Mouse (Mus musculus): ENCODE results near the gene Foxp1. TPM values are rescaled to one million over a fixed set of nuclear protein-coding genes. Genes with fewer than 3 reads are reported as not detected.
A peak's percentile ranks its signal among the peaks of the same experiment; 100 is the strongest.

Gene Foxp1
- total RNA-seq, 2 experiments from 2014 or later, result 10.1 to 15.8 TPM

DNA sequence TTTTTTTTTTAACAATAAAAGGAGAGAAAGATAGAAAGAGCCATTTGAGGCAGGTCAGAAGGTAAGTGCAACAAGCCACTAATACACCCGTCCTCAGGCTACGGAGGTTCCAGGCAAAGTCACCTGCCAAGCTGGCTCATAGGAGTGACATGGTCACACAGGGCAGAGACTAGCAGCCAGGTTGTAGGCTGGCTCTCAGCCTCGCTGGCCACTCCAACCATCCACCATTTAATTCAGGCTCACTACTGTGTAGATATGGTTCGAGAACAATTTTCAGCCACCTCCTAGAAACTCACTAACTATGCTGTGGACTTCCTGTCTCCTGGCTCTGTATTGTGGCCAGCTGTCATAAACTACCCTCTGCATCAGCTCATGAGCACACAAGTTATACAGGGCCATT, 161.9 kb downstream of the Foxp1 start:
- no peak for DNase-seq (ENCODE audit: low spot score)

- DNase-seq (ENCODE audit: low spot score), result no peak
Measured at GRCm38 (mm10) chr6:99359765-99360499, 162.6 kb downstream of the Foxp1 start.

DNA sequence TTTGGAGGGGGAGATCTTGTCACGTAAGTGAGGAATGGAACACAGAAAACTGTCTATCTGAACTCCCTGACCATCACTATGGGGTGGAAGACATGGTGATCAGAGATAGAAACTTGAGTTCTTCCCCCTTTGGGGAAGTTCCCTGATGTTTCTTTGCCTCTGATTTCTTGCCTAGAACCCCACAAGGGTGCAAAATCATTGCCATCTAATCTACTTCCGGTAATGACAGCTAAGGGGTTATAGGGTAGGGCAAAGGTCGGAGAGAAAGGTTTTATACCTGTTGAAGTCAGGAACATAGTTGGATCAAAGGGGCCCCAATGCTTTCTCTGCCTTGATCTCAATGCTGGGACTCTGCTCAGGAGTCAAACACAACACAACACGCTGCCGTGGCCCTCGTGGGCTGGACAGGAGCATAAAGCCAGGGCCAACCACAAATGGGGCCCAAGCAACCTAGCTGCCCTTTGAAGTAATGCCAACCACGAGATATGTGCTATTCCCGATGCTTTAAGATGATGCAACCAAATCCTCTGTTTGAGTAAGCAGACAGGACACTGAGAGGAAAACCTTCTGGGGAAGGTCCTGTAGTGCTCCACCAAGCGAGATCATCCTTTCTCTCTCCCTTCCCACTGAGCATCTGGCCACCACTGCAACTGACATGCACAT, 163.4 kb downstream of the Foxp1 start:
- no peak for DNase-seq (ENCODE audit: low spot score)

DNA sequence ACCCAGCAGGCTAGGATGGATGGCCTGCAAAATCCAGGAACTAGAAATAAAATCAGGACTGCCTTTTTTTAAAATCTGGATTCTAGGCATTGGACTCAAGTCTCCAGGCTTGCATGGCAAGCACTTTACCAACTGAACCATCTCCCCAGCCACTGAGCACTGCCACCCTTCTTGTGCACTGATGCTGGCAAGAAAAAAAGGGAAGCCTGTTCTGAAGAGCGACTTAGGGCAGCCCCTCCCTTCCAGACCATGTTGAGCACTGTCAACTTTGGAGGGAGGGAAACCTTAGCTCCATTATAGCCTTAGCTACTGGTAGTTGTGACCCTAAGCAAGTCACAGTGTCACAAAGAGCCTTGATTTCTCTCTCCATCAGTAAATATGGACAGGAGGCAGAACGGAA, 164.6 kb downstream of the Foxp1 start:
- DNase-seq (ENCODE audit: low spot score), result no peak

DNA sequence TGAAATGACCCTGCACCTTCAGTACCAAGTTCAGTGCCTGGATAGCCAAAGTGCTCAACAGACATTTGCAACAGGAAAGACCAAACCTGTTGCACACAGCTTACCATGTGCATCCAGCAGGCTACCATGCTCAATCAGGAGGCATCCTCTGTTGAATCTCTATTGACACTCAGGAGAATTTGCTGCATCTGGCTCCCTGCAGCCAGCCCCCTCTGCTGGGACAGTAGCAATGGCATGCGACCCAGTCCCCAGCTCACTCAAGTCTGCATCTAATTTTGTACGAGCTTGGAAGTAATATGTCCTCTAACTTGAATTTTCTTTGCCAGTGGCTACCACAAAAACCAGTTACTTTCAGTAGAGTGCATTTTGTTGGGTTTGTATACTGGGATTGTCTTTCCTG, 168.2 kb downstream of the Foxp1 start:
- DNase-seq (ENCODE audit: low spot score), result no peak

- no peak for DNase-seq (ENCODE audit: low spot score)
Measured at GRCm38 (mm10) chr6:99353441-99353840, 169.1 kb downstream of the Foxp1 start.

DNA sequence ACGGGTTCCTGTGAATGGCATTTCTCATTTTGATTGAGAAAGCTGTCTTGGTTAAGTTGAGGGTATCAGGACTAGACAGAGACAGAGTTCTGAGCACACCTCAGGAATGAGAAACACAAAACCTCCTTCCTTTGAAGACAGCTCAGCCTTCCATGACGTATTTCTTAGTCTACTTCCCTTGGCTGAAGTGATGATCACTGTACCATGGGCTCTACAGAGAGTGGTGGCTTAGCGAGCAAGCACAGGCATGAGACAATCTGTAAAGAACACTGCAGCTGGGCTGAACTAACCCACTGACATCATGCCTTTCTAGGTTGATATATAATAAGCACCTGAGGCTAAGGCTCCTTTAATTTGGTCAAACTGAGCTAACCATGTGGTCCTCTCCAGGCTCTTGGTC, 172.0 kb downstream of the Foxp1 start:
- no peak for DNase-seq (ENCODE audit: low spot score)

DNA sequence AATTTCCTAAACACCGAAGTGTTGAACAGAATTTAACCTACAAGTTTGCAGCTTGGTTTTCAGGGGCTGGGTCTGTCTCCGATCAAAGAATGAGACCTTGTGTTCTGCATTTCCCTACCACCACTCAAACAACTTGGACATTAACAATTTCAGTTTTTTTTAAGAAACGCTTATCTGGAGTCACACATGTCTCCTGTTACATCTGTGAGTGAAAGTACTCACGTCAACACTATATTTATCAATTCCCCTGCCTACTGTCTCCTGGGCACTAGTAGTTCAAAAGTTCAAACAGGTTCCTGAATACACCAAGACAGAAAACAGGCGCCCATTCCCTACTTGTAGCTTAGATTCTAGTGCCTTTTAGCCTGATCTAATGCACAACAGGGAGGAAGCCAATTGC, 172.4 kb downstream of the Foxp1 start:
- DNase-seq (ENCODE audit: low spot score), result no peak

DNA sequence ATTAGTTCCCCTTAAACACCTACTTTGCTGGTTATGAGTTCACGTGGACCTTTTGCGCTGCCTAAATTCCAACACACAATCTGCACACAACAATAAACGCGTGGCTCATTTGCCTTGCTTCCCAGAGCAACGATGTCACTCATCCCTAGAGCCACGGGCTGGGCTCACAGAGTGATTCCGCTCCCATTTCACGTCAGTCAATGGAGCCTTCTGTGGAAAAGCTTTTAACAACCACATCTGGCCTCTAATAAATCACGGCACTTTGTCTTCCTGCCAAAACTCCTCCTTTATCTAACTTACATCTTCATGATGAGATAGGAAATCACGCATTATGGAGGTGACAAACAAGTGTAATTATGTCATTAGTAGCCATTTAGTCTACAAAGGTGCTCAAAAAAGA, 174.7 kb downstream of the Foxp1 start:
- DNase-seq (ENCODE audit: low spot score), result no peak

- DNase-seq (ENCODE audit: low spot score), result no peak
Measured at GRCm38 (mm10) chr6:99344966-99345365, 177.6 kb downstream of the Foxp1 start.

DNA sequence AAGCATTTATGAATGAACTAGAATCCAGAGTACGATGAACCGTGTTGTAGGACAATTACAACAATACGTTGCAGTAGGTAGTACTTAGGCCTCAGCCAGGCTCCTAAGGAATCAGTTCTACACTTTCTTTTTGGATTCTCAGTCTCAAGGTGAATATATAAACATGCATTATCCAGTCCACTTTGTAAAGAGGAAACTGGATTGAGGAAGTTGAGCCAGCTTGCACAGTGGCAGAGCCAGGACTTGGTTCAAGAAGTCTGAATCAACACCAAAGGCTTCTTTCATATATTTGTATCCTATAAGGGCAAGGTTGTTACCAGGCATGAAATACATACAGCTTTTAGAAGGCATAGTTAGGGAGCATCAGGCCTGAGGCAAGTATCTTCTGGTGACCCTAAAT, 178.2 kb downstream of the Foxp1 start:
- no peak for DNase-seq (ENCODE audit: low spot score)

DNA sequence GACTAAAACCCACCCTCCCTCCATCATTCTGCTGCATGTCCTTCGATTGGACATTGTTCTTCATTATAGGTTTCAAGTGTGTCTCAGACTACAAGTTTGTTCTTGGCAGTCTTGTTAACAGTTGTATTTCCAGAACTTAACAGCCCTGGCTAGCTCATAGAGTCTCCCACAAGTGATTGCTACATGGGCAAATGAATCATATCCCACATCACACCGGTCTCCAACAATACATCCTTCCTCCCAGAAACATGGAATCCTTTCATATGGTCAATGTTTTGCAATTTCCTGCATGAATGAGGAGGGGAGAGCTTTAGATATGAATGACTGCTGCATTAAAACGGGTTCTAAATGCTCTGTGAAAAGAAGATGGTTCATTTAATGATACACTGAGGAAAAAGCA, 178.7 kb downstream of the Foxp1 start:
- no peak for DNase-seq (ENCODE audit: low spot score)

GRCm38 (mm10) chr6:99342416-99342815, 180.1 kb downstream of the Foxp1 start:
- no peak for DNase-seq (ENCODE audit: low spot score)

DNA sequence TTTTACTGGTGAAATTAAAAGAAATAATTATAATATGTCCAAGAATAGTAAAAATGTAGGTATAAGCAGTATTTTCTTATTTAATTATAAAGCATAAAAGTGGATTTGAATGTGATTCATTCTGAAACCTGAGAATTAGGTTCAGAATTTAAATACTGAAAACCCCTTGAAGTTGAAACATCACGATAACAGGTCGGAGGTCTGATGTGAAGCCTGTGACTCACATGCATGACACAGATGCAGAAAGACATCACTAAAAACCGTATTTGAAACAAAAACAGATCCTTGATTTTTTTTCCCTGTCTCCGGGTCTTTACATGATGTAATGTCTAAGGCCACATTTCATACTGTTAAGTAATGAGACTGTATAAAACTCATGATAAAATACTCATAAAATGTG, 181.6 kb downstream of the Foxp1 start:
- DNase-seq (ENCODE audit: low spot score), result no peak

GRCm38 (mm10) chr6:99339986-99340721, 182.4 kb downstream of the Foxp1 start:
- no peak for DNase-seq (ENCODE audit: low spot score)

DNA sequence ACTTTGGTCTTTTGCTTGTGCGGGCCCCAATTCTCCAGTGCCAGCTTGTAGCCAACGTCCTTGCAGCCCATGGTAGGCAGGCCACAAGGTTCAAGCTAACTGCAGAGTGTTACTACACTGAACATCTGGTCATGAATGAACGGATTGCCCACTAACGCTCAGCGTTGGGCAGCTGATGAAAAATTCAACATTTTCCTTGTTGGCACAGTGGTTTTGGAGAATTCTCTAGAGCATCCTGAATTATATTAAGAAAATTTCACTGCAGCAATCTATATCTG, 183.2 kb downstream of the Foxp1 start:
- no peak for DNase-seq (ENCODE audit: low spot score)

GRCm38 (mm10) chr6:99338593-99339342, 183.8 kb downstream of the Foxp1 start:
- no peak for DNase-seq (ENCODE audit: low spot score)

DNA sequence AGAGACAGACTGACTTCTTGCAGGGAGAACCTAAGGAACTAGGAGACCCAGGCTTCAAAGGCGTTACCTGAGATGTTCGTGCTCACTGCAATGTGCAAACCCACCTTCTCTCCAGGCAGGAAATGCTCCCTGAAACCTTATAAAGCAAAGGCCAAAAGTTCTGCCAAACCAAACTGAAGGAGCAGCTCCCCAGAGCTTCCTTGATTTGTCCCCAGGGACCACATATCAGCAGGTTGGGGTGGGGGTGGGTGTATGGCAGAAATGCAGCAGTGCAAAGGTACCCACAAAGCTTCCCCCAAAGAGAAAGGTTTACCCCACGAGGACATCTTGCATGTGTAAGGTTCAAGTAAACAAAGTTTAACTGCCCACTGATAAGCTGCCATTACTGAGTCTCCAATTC, 184.3 kb downstream of the Foxp1 start:
- no peak for DNase-seq (ENCODE audit: low spot score)

GRCm38 (mm10) chr6:99337575-99337974, 184.9 kb downstream of the Foxp1 start:
- peak; percentile 15 for DNase-seq (ENCODE audit: low spot score)

DNA sequence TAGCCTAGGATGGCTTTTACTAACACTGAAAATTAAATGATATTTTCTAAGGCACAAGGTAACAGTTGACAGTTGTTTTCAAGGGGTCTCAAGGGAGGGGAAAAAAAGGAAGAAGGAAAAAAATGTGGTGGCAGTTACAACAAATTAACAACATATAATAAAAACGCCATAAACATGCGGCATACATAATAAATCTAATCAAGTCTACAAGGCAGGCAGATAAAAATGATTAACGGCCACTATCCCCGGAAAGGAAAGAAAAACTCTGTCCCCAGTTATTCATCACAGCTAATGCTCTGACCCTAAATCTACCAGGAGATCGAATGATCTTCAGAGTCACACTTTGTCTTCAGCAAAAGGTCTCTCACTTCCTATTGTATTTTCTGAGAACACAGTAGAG, 186.3 kb downstream of the Foxp1 start:
- no peak for DNase-seq (ENCODE audit: low spot score)

GRCm38 (mm10) chr6:99335174-99335830, 187.2 kb downstream of the Foxp1 start:
- DNase-seq (ENCODE audit: low spot score), result peak; percentile 30

GRCm38 (mm10) chr6:99334255-99334654, 188.3 kb downstream of the Foxp1 start:
- no peak for DNase-seq (ENCODE audit: low spot score)
